Mouse (Mus musculus) left cerebral cortex, adult 18-20 months (tissue): ENCODE measurements around the gene Clec16a. TPM values are rescaled to one million over a fixed set of nuclear protein-coding genes. Genes with fewer than 3 reads are reported as not detected.
A peak's percentile ranks its signal among the peaks of the same experiment; 100 is the strongest.

ENCODE experiments used
- DNase-seq, 2 experiments: peaks; one replicate each; pipeline ENCODE4 v3.0.0; 2021 to 2022; ENCODE audit warnings: low spot score in 2 of 2, mixed read lengths in 1 of 2
- total RNA-seq, 2 experiments: library from RNA; stranded (reverse); gene quantifications; 2 replicates each; pipeline ENCODE4 v1.2.3; 2021

Gene Clec16a
- total RNA-seq, 2 experiments from 2014 or later: 98.0 to 98.1 TPM

- DNase-seq: peak; percentile 73 to 83
Observed at GRCm38 (mm10) chr16:10785371-10786231, 240.5 kb downstream of the Clec16a start, which contains the start of gene Socs1. Socs1 (minus strand) TSS chr16:10785536.

GRCm38 (mm10) chr16:10786288-10786687, 241.1 kb downstream of the Clec16a start:
- DNase-seq: peak; percentile 79 to 80

DNA sequence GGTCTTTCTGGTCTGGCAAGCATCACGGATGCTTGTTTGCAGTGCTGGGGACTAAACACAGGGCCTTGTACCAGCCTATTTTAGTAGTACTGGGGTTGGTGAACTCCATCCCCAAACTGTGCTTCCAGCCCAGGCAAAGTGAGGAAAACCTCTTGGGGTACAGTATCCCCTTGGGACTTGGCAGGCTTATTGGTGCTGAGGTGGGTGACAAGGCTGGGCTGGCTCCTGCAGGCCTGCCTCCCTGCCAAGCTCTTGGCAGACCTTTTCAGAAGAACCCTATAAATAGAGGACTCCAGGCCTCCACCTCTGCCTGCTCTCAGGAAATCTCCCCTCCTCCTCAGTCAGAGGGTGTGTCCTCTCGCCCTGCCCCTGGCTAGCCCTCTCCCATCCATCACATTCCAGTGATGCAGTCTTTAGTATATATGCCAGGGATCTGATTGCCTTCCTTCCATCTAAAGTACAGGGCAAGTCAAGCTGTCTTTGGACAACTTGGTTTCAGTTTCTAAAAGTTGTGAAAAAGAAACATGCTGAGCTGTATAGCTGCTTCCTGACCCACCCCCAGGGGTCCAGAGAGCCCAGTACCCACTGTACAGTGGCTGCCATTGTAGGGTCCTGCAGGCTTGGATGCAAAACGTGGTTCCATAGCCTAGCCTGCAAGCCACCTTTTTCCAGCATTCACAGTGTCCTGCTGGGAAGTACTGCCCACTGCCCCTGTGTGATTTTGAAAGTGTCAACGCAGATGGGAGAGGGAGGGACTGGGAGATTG, 241.8 kb downstream of the Clec16a start:
- no peak for DNase-seq

GRCm38 (mm10) chr16:10787548-10788058, 242.5 kb downstream of the Clec16a start:
- DNase-seq: no peak

- DNase-seq: no peak
Observed at GRCm38 (mm10) chr16:10788271-10788670, 243.1 kb downstream of the Clec16a start, which contains the start of gene Tnp2. Tnp2 (minus strand) TSS chr16:10788660.

DNA sequence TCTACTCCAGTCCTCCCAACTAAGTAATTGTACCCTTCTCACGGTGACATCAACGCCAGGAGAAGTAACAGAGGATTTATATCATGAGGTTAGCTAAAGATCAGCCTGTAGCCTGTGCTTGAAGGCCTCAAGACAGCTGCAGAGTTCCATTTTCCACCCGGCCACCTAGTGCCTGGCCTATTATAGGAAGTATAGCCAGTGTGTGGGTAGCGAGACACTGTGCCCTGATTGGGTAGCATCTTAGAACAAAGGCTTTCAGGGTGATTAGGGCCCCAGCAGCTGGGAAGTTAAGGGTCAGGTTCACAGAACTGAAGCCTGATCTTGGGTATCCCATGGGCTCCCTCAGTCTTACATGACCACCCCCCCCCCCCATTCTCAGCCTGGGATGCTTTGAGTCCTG, 243.7 kb downstream of the Clec16a start:
- no peak for DNase-seq

GRCm38 (mm10) chr16:10790702-10791101, 245.6 kb downstream of the Clec16a start, which contains the start of gene Prm3:
Prm3 (minus strand) TSS chr16:10790914.
- no peak for DNase-seq

Other genes starting within 250 kb of the Clec16a start
- 10 to 100 TPM in 1 of 2 experiments, 1 to 10 TPM in 1; 10.0 to 13.7 TPM for gene Emp2, start 231.4 kb upstream of the Clec16a start, total RNA-seq
- gene Tekt5, start 149.8 kb upstream of the Clec16a start, total RNA-seq: 10 to 100 TPM in 1 of 2 experiments, 1 to 10 TPM in 1; 9.0 to 10.7 TPM
- gene Nubp1, start 133.4 kb upstream of the Clec16a start, total RNA-seq: 10 to 100 TPM; 16.3 to 18.5 TPM
- gene Tvp23a, start 98.0 kb upstream of the Clec16a start, total RNA-seq: 10 to 100 TPM; 28.1 to 28.2 TPM
- gene Ciita, start 65.3 kb upstream of the Clec16a start, total RNA-seq: under 1 TPM; 0.19 to 0.37 TPM
- 10 to 100 TPM; 64.4 to 69.2 TPM for gene Dexi, start 2.3 kb upstream of the Clec16a start, total RNA-seq
- 1 to 10 TPM; 1.0 to 1.1 TPM for gene Socs1, start 240.2 kb downstream of the Clec16a start, total RNA-seq
- not detected for gene Tnp2, start 243.3 kb downstream of the Clec16a start, total RNA-seq
- not detected for gene Prm3, start 245.6 kb downstream of the Clec16a start, total RNA-seq